19 mouse cellular contexts compared by ENCODE assay signal in genomic region chr4:120342658-120343057, GRCm38 (mm10). TPM values are rescaled to one million over a fixed set of nuclear protein-coding genes. Genes with fewer than 3 reads are reported as not detected.
"Had no signal": no experiment of that assay in that cellular context is flagged by ENCODE, and none has a peak within 500 bp of the region (broad histone marks: within the 10 kb centered on the region; RNA-seq: fewer than 3 reads in every experiment).

No protein-coding gene starts in this region.

- H3K9me3 ChIP-seq: lung, embryonic 15.5 days; megakaryocyte, embryonic 14.5 days; midbrain, embryonic 13.5 days; midbrain, embryonic 15.5 days; neural tube, embryonic 12.5 days; stomach, embryonic 15.5 days had no signal

- H3K27me3 ChIP-seq: lung, embryonic 15.5 days; midbrain, embryonic 13.5 days; midbrain, embryonic 15.5 days; neural tube, embryonic 12.5 days; stomach, embryonic 15.5 days had no signal

- H3K27ac ChIP-seq: lung, embryonic 15.5 days; macrophage; midbrain, embryonic 13.5 days; midbrain, embryonic 15.5 days; neural tube, embryonic 12.5 days; stomach, embryonic 15.5 days; stomach, postnatal 0 days had no signal

- ATAC-seq: liver, postnatal 0 days; lung, postnatal 0 days; midbrain, embryonic 13.5 days; midbrain, embryonic 15.5 days had no signal

- H3K36me3 ChIP-seq: lung, embryonic 15.5 days; midbrain, embryonic 13.5 days; midbrain, embryonic 15.5 days; neural tube, embryonic 12.5 days; stomach, embryonic 15.5 days had no signal

- H3K4me3 ChIP-seq: lung, embryonic 15.5 days; megakaryocyte, embryonic 14.5 days; midbrain, embryonic 13.5 days; midbrain, embryonic 15.5 days; neural tube, embryonic 12.5 days; stomach, embryonic 15.5 days had no signal

- H3K4me1 ChIP-seq: lung, embryonic 15.5 days; midbrain, embryonic 15.5 days; neural tube, embryonic 12.5 days; stomach, embryonic 15.5 days had no signal

- DNase-seq: liver, postnatal 0 days; lung, adult 2 months; lung, postnatal 14 days; lung, postnatal 36 days; right cerebral cortex, postnatal 14 days; thymus, adult 2 months; thymus, postnatal 25 days; thymus, postnatal 4 days had no signal

RNA-seq across cellular contexts. Expression of gene Foxo6, which starts 55.5 kb away (rescaled TPM):
- total RNA-seq: monocyte, adult 5-6 weeks; neutrophil, adult 5-6 weeks had no signal
- polyA plus RNA-seq: liver, postnatal 0 days; macrophage had no signal
